Mouse (Mus musculus) neural tube, embryonic 15.5 days (tissue): ENCODE data around the gene Rbm42. TPM values are rescaled to one million over a fixed set of nuclear protein-coding genes. Genes with fewer than 3 reads are reported as not detected.

Source experiments
- ATAC-seq: fragments of 200-750 bp; cut with Nextera tagmentation; 2 replicates; pipeline ENCODE4 v1.8.0; 2017; ENCODE audit warnings: mild to moderate bottlenecking, moderate TSS enrichment, moderate library complexity; ENCODE audit not compliant: low FRiP score
- H3K27ac ChIP-seq: fragments of 300-500 bp; sonication (generic); replicated peaks from 2 replicates; pipeline ENCODE4 v1.5.1; 2015; ENCODE audit warnings: mild to moderate bottlenecking, inconsistent platforms
- H3K27me3 ChIP-seq: fragments of 300-500 bp; sonication (generic); replicated peaks from 2 replicates; pipeline ENCODE4 v1.6.1; 2015; ENCODE audit warnings: inconsistent platforms
- H3K36me3 ChIP-seq: fragments of 300-500 bp; sonication (generic); 2 replicates; pipeline ENCODE4 v1.6.1; 2015; ENCODE audit warnings: inconsistent platforms
- H3K4me1 ChIP-seq: fragments of 300-500 bp; sonication (generic); 2 replicates; pipeline ENCODE4 v1.6.1; 2015; ENCODE audit warnings: inconsistent platforms
- H3K4me2 ChIP-seq: fragments of 300-500 bp; sonication (generic); 2 replicates; pipeline ENCODE4 v1.6.1; 2015; ENCODE audit warnings: inconsistent platforms, mild to moderate bottlenecking, moderate library complexity
- H3K4me3 ChIP-seq: fragments of 300-500 bp; sonication (generic); replicated peaks from 2 replicates; pipeline ENCODE4 v1.5.1; 2015; ENCODE audit warnings: mild to moderate bottlenecking, inconsistent platforms
- H3K9ac ChIP-seq: fragments of 300-500 bp; sonication (generic); replicated peaks from 2 replicates; pipeline ENCODE4 v1.6.1; 2015; ENCODE audit warnings: mild to moderate bottlenecking, inconsistent platforms
- H3K9me3 ChIP-seq: fragments of 300-500 bp; sonication (generic); replicated peaks from 2 replicates; pipeline ENCODE4 v1.6.1; 2016; ENCODE audit warnings: inconsistent platforms
- WGBS: fragments of 180-500 bp; shearing (Covaris S2); methylation state at CpG from one replicate; pipeline ENCODE4 v1.1.7; 2015; ENCODE audit warnings: mixed read lengths; 5-methylcytosine and 5-hydroxymethylcytosine counted together
- polyA plus RNA-seq: library from polyadenylated mRNA; unstranded; fragments of >200 nt; fragmentation: Nextera tagmentation; extraction: Ambion mirVana; gene quantifications from 2 replicates; pipeline ENCODE4 v1.2.1, GENCODE M21; 2015

The Rbm42 gene
- polyA plus RNA-seq, 1 experiment from 2014 or later, result 129 TPM

- 25% methylated on average over 4 of the region's 4 CpGs for WGBS
- ATAC-seq, result no peak
- peaks cover 44% of the 10 kb centered on the region for H3K36me3 ChIP-seq
- no peak overlapping the region for H3K4me3 ChIP-seq
- no peak overlapping the region for H3K4me2 ChIP-seq
- no peak overlapping the region for H3K9ac ChIP-seq
- H3K4me1 ChIP-seq, result peaks cover 4% of the 10 kb centered on the region
- H3K27me3 ChIP-seq, result peaks cover 32% of the 10 kb centered on the region
- H3K9me3 ChIP-seq, result no peaks in the 10 kb centered on the region
- no peak overlapping the region for H3K27ac ChIP-seq
These were observed 11.0 kb downstream of the Rbm42 start for GRCm38 (mm10) chr7:30639083-30639482.

GRCm38 (mm10) chr7:30636395-30636794 lies 13.7 kb downstream of the Rbm42 start:
- Histone ChIP-seq H3K4me2 (no peak overlapping the region), H3K27me3 (peaks cover 57% of the 10 kb centered on the region), H3K9me3 (no peaks in the 10 kb centered on the region), H3K4me3 (no peak overlapping the region), H3K9ac (no peak overlapping the region), H3K4me1 (peaks cover 4% of the 10 kb centered on the region), H3K36me3 (peaks cover 18% of the 10 kb centered on the region), H3K27ac (no peak overlapping the region)
- no peak for ATAC-seq
- WGBS, result 33% methylated on average over 11 of the region's 11 CpGs

DNA sequence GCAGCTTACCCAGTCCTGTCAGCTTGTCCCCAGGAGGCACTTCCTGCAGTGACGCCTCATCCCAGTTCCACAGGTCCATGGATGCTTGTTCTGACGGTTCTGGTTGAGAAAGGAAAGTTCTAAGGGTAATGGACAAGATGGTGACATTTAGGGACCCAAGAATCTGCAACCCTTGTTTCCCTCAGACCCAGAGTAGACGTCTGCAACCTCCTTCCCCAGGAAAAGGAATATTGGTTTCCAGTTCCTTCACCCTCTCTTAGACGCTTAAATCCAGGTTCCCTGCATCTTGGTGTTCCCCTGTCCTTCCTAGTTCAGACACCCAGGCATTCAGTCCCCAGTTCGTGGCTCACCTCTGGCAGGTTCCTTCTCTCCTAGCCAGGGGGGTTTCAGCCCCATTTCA lies 14.4 kb downstream of the Rbm42 start, which contains the start of gene Etv2:
TSS of gene Etv2 (minus strand) at position 101 of the 400 bp plus-strand sequence.
- Histone ChIP-seq H3K9ac (no peak within 1 kb of the TSS), H3K27ac (no peak within 1 kb of the TSS), H3K4me2 (peak within 1 kb of the TSS; percentile 36), H3K36me3 (peaks cover 12% of the 10 kb centered on the region), H3K9me3 (no peaks in the 10 kb centered on the region), H3K27me3 (peaks cover 61% of the 10 kb centered on the region), H3K4me1 (peaks cover 4% of the 10 kb centered on the region), H3K4me3 (peak within 1 kb of the TSS; percentile 20)
- WGBS, result 7% methylated on average over 5 of the region's 5 CpGs
- ATAC-seq, result no peak

- Histone ChIP-seq H3K9ac (no peak overlapping the region), H3K4me1 (peaks cover 4% of the 10 kb centered on the region), H3K4me2 (peak overlapping the region; percentile 36), H3K36me3 (0 out of 2 replicates have a peak, but pooled peaks cover under 1% of the 10 kb centered on the region), H3K27me3 (peaks cover 71% of the 10 kb centered on the region), H3K4me3 (peak overlapping the region; percentile 20), H3K27ac (no peak overlapping the region), H3K9me3 (no peaks in the 10 kb centered on the region)
- under 1% methylated on average over 20 of the region's 20 CpGs for WGBS
- peak; percentile 31; the same call in 1 of the 2 replicates for ATAC-seq
These were observed 15.5 kb downstream of the Rbm42 start for GRCm38 (mm10) chr7:30634621-30635020.

- 3% methylated on average over 27 of the region's 27 CpGs for WGBS
- Histone ChIP-seq H3K27ac (no peak overlapping the region), H3K9me3 (no peaks in the 10 kb centered on the region), H3K27me3 (peaks cover 75% of the 10 kb centered on the region), H3K4me1 (peaks cover 4% of the 10 kb centered on the region), H3K36me3 (no peaks in the 10 kb centered on the region), H3K9ac (no peak overlapping the region), H3K4me2 (no peak overlapping the region), H3K4me3 (no peak overlapping the region)
- no peak for ATAC-seq
These were observed 16.2 kb downstream of the Rbm42 start for GRCm38 (mm10) chr7:30633762-30634412.

DNA sequence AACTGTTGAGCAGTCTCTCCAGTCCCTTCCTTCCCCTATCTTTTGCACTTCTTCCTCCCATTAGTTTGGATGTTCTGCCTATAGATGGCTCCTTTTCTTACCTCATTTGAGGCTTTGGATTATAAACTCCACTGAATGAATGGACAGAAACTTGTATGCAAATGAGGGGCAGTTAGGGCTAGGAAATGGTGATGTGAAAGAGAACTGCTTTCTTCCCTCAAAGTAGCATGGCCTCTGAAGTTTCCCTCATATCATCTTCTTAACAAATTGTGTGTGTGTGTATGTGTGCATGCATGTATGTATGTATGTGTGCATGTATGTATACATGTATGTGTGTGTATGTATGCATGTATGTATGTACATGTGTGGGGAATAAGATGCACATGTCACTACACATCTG lies 21.1 kb downstream of the Rbm42 start:
- peaks cover 3% of the 10 kb centered on the region for H3K36me3 ChIP-seq

DNA sequence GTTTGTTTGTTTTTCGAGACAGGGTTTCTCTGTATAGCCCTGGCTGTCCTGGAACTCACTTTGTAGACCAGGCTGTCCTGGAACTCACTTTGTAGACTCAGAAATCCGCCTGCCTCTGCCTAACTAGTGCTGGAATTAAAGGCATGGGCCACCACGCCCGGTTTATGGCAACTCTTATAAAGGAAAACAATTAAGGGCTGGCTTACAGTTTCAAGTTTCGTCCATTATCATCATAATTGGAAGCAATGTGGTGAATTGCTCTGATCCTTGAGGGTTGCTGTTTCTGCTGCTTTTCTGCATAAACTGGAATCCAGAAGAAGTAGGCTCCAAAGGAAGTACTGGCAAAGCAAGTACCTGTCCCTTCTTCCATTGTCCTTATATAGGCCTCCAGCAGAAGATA lies 23.5 kb downstream of the Rbm42 start:
- Histone ChIP-seq H3K27me3 (peaks cover 28% of the 10 kb centered on the region), H3K27ac (0 out of 2 replicates have a peak overlapping the region, but pooled peaks have one; percentile 61), H3K36me3 (peaks cover 25% of the 10 kb centered on the region), H3K4me3 (no peak overlapping the region), H3K9ac (no peak overlapping the region), H3K4me2 (peak overlapping the region; percentile 89; the same call in 1 of the 2 replicates), H3K4me1 (peaks cover 13% of the 10 kb centered on the region), H3K9me3 (no peaks in the 10 kb centered on the region)
- WGBS, result 90% methylated on average over 5 of the region's 5 CpGs
- ATAC-seq, result peak; percentile 18; the same call in 1 of the 2 replicates

More for the DNA sequence above, 21.1 kb downstream of the Rbm42 start:
- no peak for ATAC-seq
- Histone ChIP-seq H3K4me2 (no peak overlapping the region), H3K4me3 (no peak overlapping the region), H3K27me3 (peaks cover 50% of the 10 kb centered on the region), H3K9me3 (no peaks in the 10 kb centered on the region), H3K27ac (no peak overlapping the region), H3K4me1 (peaks cover 13% of the 10 kb centered on the region), H3K9ac (no peak overlapping the region)

- H3K4me3 ChIP-seq, result peak within 1 kb of the TSS; percentile 61
- peak within 1 kb of the TSS; percentile 67 for H3K9ac ChIP-seq
- H3K27ac ChIP-seq, result peak within 1 kb of the TSS; percentile 61
- peak within 1 kb of the TSS; percentile 89 for H3K4me2 ChIP-seq
- H3K27me3 ChIP-seq, result peaks cover 22% of the 10 kb centered on the region
- H3K4me1 ChIP-seq, result peaks cover 13% of the 10 kb centered on the region
- ATAC-seq, result peak; percentile 96
- H3K36me3 ChIP-seq, result peaks cover 31% of the 10 kb centered on the region
- no peaks in the 10 kb centered on the region for H3K9me3 ChIP-seq
- WGBS, result 2% methylated on average over 44 of the region's 44 CpGs
These were observed 24.4 kb downstream of the Rbm42 start, which contains the start of gene Cox6b1 for GRCm38 (mm10) chr7:30625530-30626384. Gene Cox6b1 (minus strand): TSS chr7:30626151.

GRCm38 (mm10) chr7:30619202-30619601 lies 30.9 kb downstream of the Rbm42 start:
- Histone ChIP-seq H3K4me3 (no peak overlapping the region), H3K4me1 (peaks cover under 1% of the 10 kb centered on the region; the same call in 1 of the 2 replicates), H3K36me3 (peaks cover 77% of the 10 kb centered on the region), H3K27ac (no peak overlapping the region), H3K27me3 (no peaks in the 10 kb centered on the region), H3K9me3 (0 out of 2 replicates have a peak, but pooled peaks cover 2% of the 10 kb centered on the region), H3K9ac (no peak overlapping the region), H3K4me2 (no peak overlapping the region)
- ATAC-seq, result no peak
- 93% methylated on average over 3 of the region's 3 CpGs for WGBS

DNA sequence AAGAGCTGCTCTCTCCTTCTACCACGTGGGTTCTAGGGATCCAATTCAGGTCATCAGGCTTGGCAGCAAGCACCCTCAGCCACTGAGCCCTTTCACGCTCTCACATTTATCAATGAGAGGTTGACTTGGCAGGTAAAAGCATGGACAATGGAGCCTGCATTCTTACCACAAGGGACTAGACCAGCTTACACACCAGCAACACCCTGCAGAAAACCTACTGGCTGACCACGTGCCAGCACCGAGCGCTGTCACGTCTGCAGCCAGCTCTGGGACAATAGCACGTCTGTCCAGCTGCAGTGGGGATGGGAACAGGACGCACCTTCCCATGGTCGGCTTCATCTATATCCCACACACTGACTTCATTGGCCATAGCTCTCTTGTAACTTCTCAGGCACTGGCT lies 31.5 kb downstream of the Rbm42 start:
- Histone ChIP-seq H3K27ac (no peak overlapping the region), H3K36me3 (peaks cover 73% of the 10 kb centered on the region), H3K4me3 (no peak overlapping the region), H3K27me3 (no peaks in the 10 kb centered on the region), H3K9ac (no peak overlapping the region), H3K4me1 (no peaks in the 10 kb centered on the region), H3K4me2 (no peak overlapping the region), H3K9me3 (0 out of 2 replicates have a peak, but pooled peaks cover 2% of the 10 kb centered on the region)
- WGBS, result 98% methylated on average over 9 of the region's 9 CpGs
- ATAC-seq, result no peak

DNA sequence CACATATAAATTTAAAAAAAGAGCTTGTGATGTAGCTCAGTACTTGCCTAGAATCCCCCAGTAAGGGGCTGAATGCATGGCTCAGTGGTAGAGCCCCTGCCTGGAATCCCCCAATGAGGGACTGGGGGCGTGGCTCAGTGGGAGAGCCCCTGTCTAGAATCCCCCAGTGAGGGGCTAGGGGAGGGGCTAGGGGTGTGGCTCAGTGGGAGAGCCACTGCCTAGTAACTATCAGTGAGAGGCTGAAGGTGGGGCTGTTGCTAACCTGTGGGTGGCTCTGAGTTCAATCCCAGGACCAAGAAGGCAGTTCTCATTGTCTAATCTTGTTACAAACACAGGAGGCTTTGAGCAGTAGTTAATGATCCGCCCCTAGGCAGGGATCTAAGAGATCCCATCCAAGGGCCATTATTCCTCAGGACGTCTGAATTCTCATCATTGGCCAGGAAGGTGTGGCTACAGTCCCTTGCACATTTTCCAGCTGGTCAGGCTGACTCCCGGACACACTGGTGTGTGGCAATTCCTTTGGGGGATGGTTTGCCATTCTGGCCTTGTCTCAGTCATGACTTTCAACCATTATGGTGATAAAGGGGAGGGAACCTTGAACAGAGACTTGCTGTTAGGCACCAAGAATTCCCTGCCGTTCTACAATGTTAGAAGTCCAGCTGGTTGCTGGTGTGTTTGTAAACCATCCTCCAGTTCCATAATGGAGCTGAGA lies 34.9 kb downstream of the Rbm42 start:
- H3K9ac ChIP-seq, result no peak overlapping the region
- H3K9me3 ChIP-seq, result 0 out of 2 replicates have a peak, but pooled peaks cover 2% of the 10 kb centered on the region
- ATAC-seq, result no peak
- no peak overlapping the region for H3K4me3 ChIP-seq
- no peak overlapping the region for H3K4me2 ChIP-seq
- no peaks in the 10 kb centered on the region for H3K4me1 ChIP-seq
- peaks cover 48% of the 10 kb centered on the region for H3K36me3 ChIP-seq
- H3K27ac ChIP-seq, result no peak overlapping the region
- 57% methylated on average over 5 of the region's 5 CpGs for WGBS
- H3K27me3 ChIP-seq, result no peaks in the 10 kb centered on the region
